Mouse (Mus musculus) liver, embryonic 14.5 days (tissue): ENCODE data around the gene Sgf29. TPM values are rescaled to one million over a fixed set of nuclear protein-coding genes. Genes with fewer than 3 reads are reported as not detected.
A peak's percentile ranks its signal among the peaks of the same experiment; 100 is the strongest.
"Not testable (repeated sequence)": the region's sequence is repeated elsewhere in the genome, so short reads cannot be mapped to it uniquely, and the experiment has no call there.

Source experiments
- ATAC-seq: fragments of 200-750 bp; cut with Nextera tagmentation; 2 replicates; pipeline ENCODE4 v1.8.0; 2017; ENCODE audit warnings: moderate number of reproducible peaks, mild to moderate bottlenecking, moderate library complexity; ENCODE audit not compliant: insufficient read depth
- DNase-seq, 3 experiments: peaks; one replicate each; pipeline ENCODE4 v3.0.0-alpha.2; 2012 to 2013; ENCODE audit warnings: low read depth in 3 of 3, low spot score in 3 of 3
- H3K27ac ChIP-seq: fragments of 300-500 bp; sonication (generic); 2 replicates; pipeline ENCODE4 v1.5.1; 2014; ENCODE audit warnings: moderate library complexity, mild to moderate bottlenecking, control low read depth, inconsistent platforms
- H3K27me3 ChIP-seq: fragments of 300-500 bp; sonication (generic); 2 replicates; pipeline ENCODE4 v1.6.1; 2014; ENCODE audit warnings: mild to moderate bottlenecking, low read length, moderate library complexity; ENCODE audit not compliant: control insufficient read depth, insufficient read depth
- H3K36me3 ChIP-seq: fragments of 300-500 bp; sonication (generic); replicated peaks from 2 replicates; pipeline ENCODE4 v1.6.1; 2014; ENCODE audit warnings: low read depth; ENCODE audit not compliant: control insufficient read depth, insufficient read depth
- H3K4me1 ChIP-seq, 2 experiments: fragments of 200-500 bp in 1 of 2; fragments of 300-500 bp in 1 of 2; sonication (generic) in 1 of 2; replicated peaks; 2 replicates each; pipeline ENCODE4 v1.6.1; 2012 to 2014; ENCODE audit warnings: antibody characterized with exemption in 1 of 2, inconsistent platforms in 1 of 2, low read length in 1 of 2; ENCODE audit not compliant: control insufficient read depth in 2 of 2, insufficient read depth in 2 of 2
- H3K4me2 ChIP-seq: fragments of 300-500 bp; sonication (generic); 2 replicates; pipeline ENCODE4 v1.6.1; 2014; ENCODE audit warnings: low read depth, mild to moderate bottlenecking, control low read depth, moderate library complexity
- H3K4me3 ChIP-seq, 2 experiments: fragments of 200-500 bp in 1 of 2; fragments of 300-500 bp in 1 of 2; sonication (generic) in 1 of 2; 2 replicates each; pipeline ENCODE4 v1.5.1; 2012 to 2014; ENCODE audit warnings: low read depth in 2 of 2, low read length in 2 of 2, mild to moderate bottlenecking in 2 of 2, control low read depth in 1 of 2, inconsistent platforms in 1 of 2, moderate library complexity in 1 of 2; ENCODE audit not compliant: insufficient read depth in 1 of 2
- H3K9ac ChIP-seq: fragments of 300-500 bp; sonication (generic); replicated peaks from 2 replicates; pipeline ENCODE4 v1.6.1; 2014; ENCODE audit warnings: mild to moderate bottlenecking, control low read depth, moderate library complexity
- H3K9me3 ChIP-seq: fragments of 300-500 bp; sonication (generic); 2 replicates; pipeline ENCODE4 v1.6.1; 2016; ENCODE audit warnings: low read length, mixed read lengths; ENCODE audit not compliant: control insufficient read depth
- CTCF ChIP-seq: IDR thresholded peaks from 2 replicates; pipeline ENCODE4 v1.5.1; 2016; ENCODE audit warnings: antibody characterized with exemption, low read depth, control low read depth
- EP300 ChIP-seq: IDR thresholded peaks from 2 replicates; pipeline ENCODE4 v1.6.1; 2016; ENCODE audit warnings: antibody characterized with exemption, low read depth
- WGBS: fragments of 180-500 bp; shearing (Covaris S2); extraction: QIAGEN DNeasy Blood & Tissue Kit; methylation state at CpG from one replicate; pipeline ENCODE4 v1.1.7; 2014; ENCODE audit not compliant: insufficient replicate concordance; 5-methylcytosine and 5-hydroxymethylcytosine counted together
- polyA plus RNA-seq, 2 experiments: library from polyadenylated mRNA; depleted of rRNA in 1 of 2; stranded (reverse) in 1 of 2; unstranded in 1 of 2; fragments of >200 nt; fragmentation: Nextera tagmentation in 1 of 2; extraction: Ambion mirVana in 1 of 2; gene quantifications; 2 replicates each; pipeline versions ENCODE4 v1.2.1 to v1.2.3; 2012 to 2014

The Sgf29 gene
- polyA plus RNA-seq, 2 experiments: 23.6 to 24.7 TPM

GRCm38 (mm10) chr7:126642545-126643243, 6.4 kb upstream of the Sgf29 start:
- no peak overlapping the region for H3K4me3 ChIP-seq
- no peak for TF ChIP-seq EP300
- TF ChIP-seq CTCF: no peak; the same call in 1 of the 2 replicates
- DNase-seq (no peak), ATAC-seq (no peak)
- no peaks in the 10 kb centered on the region for H3K9me3 ChIP-seq
- H3K27me3 ChIP-seq: no peaks in the 10 kb centered on the region
- 50% methylated on average over 5 of the region's 5 CpGs for WGBS
- no peaks in the 10 kb centered on the region for H3K36me3 ChIP-seq
- no peak overlapping the region for H3K4me2 ChIP-seq
- no peak overlapping the region for H3K27ac ChIP-seq
- H3K4me1 ChIP-seq: no peaks in the 10 kb centered on the region
- H3K9ac ChIP-seq: no peak overlapping the region

DNA sequence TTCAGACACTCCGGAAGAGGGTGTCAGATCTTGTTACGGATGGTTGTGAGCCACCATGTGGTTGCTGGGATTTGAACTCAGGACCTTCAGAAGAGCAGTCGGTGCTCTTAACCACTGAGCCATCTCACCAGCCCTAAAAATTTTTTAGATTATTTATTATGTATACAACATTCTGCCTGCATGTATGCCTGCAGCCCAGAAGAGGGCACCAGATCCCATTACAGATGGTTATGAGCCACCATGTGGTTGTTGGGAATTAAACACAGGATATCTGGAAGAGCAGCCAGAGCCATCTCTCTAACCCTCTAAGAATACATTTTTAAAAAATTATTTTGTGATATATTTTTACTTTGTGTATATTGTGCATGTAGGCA, 5.9 kb upstream of the Sgf29 start:
- H3K27ac ChIP-seq, H3K4me3 ChIP-seq, DNase-seq, H3K27me3 ChIP-seq, H3K9ac ChIP-seq, H3K4me2 ChIP-seq, H3K36me3 ChIP-seq, H3K9me3 ChIP-seq, H3K4me1 ChIP-seq: not testable (repeated sequence)
- peak; percentile 73 for TF ChIP-seq CTCF
- ATAC-seq: peak; percentile 48; the same call in 1 of the 2 replicates
- 41% methylated on average over 3 of the region's 3 CpGs for WGBS

DNA sequence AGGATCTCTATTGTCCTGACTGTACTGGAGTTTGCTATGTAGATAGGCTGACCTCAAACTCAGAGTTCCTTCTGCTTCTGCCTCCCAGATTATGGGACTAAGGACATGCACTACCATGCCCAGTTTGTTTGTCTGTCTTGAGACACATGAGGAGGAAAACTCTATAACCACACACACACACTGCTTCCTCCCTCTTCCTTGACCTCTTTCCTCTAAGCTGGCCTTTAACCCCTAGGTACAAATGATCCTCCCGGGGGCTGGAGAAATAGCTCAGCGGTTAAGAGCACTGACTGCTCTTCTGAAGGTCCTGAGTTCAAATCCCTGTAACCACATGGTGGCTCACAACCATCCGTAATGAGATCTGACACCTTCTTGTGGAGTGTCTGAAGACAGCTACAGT, 4.8 kb upstream of the Sgf29 start:
- Histone ChIP-seq H3K4me1 (peaks cover 2 to 3% of the 10 kb centered on the region in 2 experiments; a peak in 3 of 4 replicates), H3K27ac (no peak overlapping the region), H3K9me3 (no peaks in the 10 kb centered on the region), H3K4me3 (no peak overlapping the region), H3K27me3 (no peaks in the 10 kb centered on the region), H3K4me2 (no peak overlapping the region), H3K9ac (no peak overlapping the region), H3K36me3 (no peaks in the 10 kb centered on the region)
- 40% methylated on average over 3 of the region's 3 CpGs for WGBS
- TF ChIP-seq CTCF (no peak), EP300 (no peak)
- ATAC-seq (no peak), DNase-seq (no peak)

DNA sequence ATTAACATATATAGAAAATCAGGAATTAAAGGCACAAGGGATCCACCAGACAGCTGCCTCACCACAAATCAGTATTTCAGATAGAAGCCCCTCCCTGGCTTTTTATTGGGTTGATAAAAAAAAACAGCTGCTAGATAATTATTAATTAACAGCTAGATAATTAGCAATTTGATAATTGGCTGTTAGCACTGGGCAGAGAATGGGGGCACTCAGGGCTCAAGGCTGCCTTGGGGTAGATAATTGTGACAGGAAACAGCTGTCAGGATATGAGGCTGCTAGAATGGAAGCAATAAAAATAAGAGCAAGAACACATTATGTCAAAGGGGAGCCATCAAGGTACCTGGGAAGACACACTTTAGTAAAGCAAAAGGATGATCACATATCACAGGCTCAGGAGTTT, 4.2 kb upstream of the Sgf29 start:
- H3K9me3 ChIP-seq: no peaks in the 10 kb centered on the region
- ATAC-seq: no peak

DNA sequence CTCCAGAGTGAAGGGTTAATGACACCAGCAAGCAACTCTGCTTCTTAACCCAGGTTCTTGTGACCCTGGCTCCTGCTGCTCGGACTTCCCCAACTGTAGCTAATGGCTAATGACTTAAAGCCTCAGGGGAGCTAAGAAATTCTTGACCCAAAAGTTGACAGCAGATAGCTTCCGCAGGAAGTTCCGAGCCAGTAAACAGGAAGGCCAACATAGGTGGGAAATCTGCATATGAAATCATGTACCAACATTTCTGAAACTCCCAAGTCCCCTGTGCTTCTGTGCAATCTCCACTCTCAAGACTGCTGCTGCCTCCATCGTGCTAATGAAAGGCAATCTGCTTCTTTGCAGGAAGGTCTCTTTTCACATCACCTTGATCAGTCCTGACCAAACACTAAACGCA, 3.4 kb upstream of the Sgf29 start:
- no peaks in the 10 kb centered on the region for H3K27me3 ChIP-seq
- TF ChIP-seq EP300 (no peak), CTCF (no peak)
- no peaks in the 10 kb centered on the region for H3K36me3 ChIP-seq
- no peak overlapping the region for H3K27ac ChIP-seq
- no peak for ATAC-seq
- H3K4me3 ChIP-seq: no peak overlapping the region
- H3K4me1 ChIP-seq: peaks cover 11 to 12% of the 10 kb centered on the region in 2 experiments
- no peak overlapping the region for H3K9ac ChIP-seq
- DNase-seq: no peak
- 43% methylated on average over 5 of the region's 5 CpGs for WGBS
- no peaks in the 10 kb centered on the region for H3K9me3 ChIP-seq
- no peak overlapping the region for H3K4me2 ChIP-seq

More for the DNA sequence above, 4.2 kb upstream of the Sgf29 start:
- Histone ChIP-seq H3K4me2 (no peak overlapping the region), H3K4me3 (no peak overlapping the region), H3K9ac (no peak overlapping the region), H3K4me1 (peaks cover 4 to 5% of the 10 kb centered on the region in 2 experiments), H3K27ac (no peak overlapping the region), H3K36me3 (no peaks in the 10 kb centered on the region), H3K27me3 (no peaks in the 10 kb centered on the region)
- DNase-seq: no peak
- TF ChIP-seq EP300 (no peak), CTCF (no peak)
